Mouse (Mus musculus) limb, embryonic 13.5 days (tissue): ENCODE results near the gene Taar4. TPM values are rescaled to one million over a fixed set of nuclear protein-coding genes. Genes with fewer than 3 reads are reported as not detected.

Source experiments
- polyA plus RNA-seq: library from polyadenylated mRNA; unstranded; fragments of >200 nt; fragmentation: Nextera tagmentation; extraction: Ambion mirVana; gene quantifications from 2 replicates; pipeline ENCODE4 v1.2.1, GENCODE M21; 2015

Taar4 gene
- polyA plus RNA-seq, 1 experiment from 2014 or later = not detected

Other genes starting within 250 kb of the Taar4 start
- gene Rps12, start 173.2 kb upstream of the Taar4 start, polyA plus RNA-seq = 174 and 179 TPM in 2 replicates
- 16.6 and 18.1 TPM in 2 replicates for gene Slc18b1, start 163.5 kb upstream of the Taar4 start, polyA plus RNA-seq
- gene Vnn3, start 109.0 kb upstream of the Taar4 start, polyA plus RNA-seq = not detected in 2 replicates
- 0.95 and 1.1 TPM in 2 replicates for gene Vnn1, start 65.8 kb upstream of the Taar4 start, polyA plus RNA-seq
- gene Taar1, start 40.1 kb upstream of the Taar4 start, polyA plus RNA-seq = not detected in 2 replicates
- not detected in 2 replicates for gene Taar2, start 21.9 kb upstream of the Taar4 start, polyA plus RNA-seq
- gene Taar3, start 10.9 kb upstream of the Taar4 start, polyA plus RNA-seq = not detected in 2 replicates
- not detected in 2 replicates for gene Taar5, start 10.2 kb downstream of the Taar4 start, polyA plus RNA-seq
- gene Taar6, start 25.2 kb downstream of the Taar4 start, polyA plus RNA-seq = not detected in 2 replicates
- not detected in 2 replicates for gene Taar7a, start 33.0 kb downstream of the Taar4 start, polyA plus RNA-seq
- gene Taar7b, start 39.4 kb downstream of the Taar4 start, polyA plus RNA-seq = not detected in 2 replicates
- not detected in 2 replicates for gene Taar7d, start 66.7 kb downstream of the Taar4 start, polyA plus RNA-seq
- not detected in 2 replicates for gene Taar7e, start 77.1 kb downstream of the Taar4 start, polyA plus RNA-seq
- not detected in 2 replicates for gene Taar7f, start 89.0 kb downstream of the Taar4 start, polyA plus RNA-seq
- not detected in 2 replicates for gene Taar8a, start 116.0 kb downstream of the Taar4 start, polyA plus RNA-seq
- not detected in 2 replicates for gene Taar8b, start 131.8 kb downstream of the Taar4 start, polyA plus RNA-seq
- gene Taar8c, start 141.4 kb downstream of the Taar4 start, polyA plus RNA-seq = not detected in 2 replicates
- not detected in 2 replicates for gene Taar9, start 149.0 kb downstream of the Taar4 start, polyA plus RNA-seq
- 71.5 and 73.7 TPM in 2 replicates for gene Stx7, start 188.8 kb downstream of the Taar4 start, polyA plus RNA-seq